Comparison of ENCODE assay signal across 15 mouse cellular contexts in genomic region chr11:85672881-85673475, GRCm38 (mm10).
"Had no signal": no experiment of that assay in that cellular context is flagged by ENCODE, and none has a peak within 500 bp of the region (broad histone marks: within the 10 kb centered on the region; RNA-seq: fewer than 3 reads in every experiment).

No protein-coding gene starts in this region.

- H3K9me3 ChIP-seq: limb, embryonic 13.5 days; megakaryocyte, embryonic 14.5 days; midbrain, embryonic 15.5 days; neural tube, embryonic 12.5 days had no signal

- H3K4me3 ChIP-seq: limb, embryonic 13.5 days; megakaryocyte, embryonic 14.5 days; midbrain, embryonic 15.5 days; neural tube, embryonic 12.5 days had no signal

- H3K9ac ChIP-seq: limb, embryonic 13.5 days; liver, embryonic 14.5 days; midbrain, embryonic 15.5 days; neural tube, embryonic 12.5 days had no signal

- H3K36me3 ChIP-seq: limb, embryonic 13.5 days; midbrain, embryonic 15.5 days; neural tube, embryonic 12.5 days had no signal

- ATAC-seq: inflammation-experienced regulatory T-cells, adult 6 months; midbrain, embryonic 15.5 days had no signal

- H3K27ac ChIP-seq: kidney, postnatal 0 days; limb, embryonic 13.5 days; liver, embryonic 14.5 days; macrophage; midbrain, embryonic 15.5 days; neural tube, embryonic 12.5 days; stomach, postnatal 0 days had no signal

- H3K4me2 ChIP-seq: limb, embryonic 13.5 days; midbrain, embryonic 11.5 days; midbrain, embryonic 15.5 days; neural tube, embryonic 12.5 days had no signal

- DNase-seq: kidney, adult 11 months; kidney, adult 9 months; kidney, postnatal 4 days; left cerebral cortex, postnatal 4 days; thymus, postnatal 4 days had no signal

- H3K27me3 ChIP-seq: neural tube, embryonic 12.5 days had no signal
